Mouse (Mus musculus) heart, postnatal 4 days (tissue): Measurements from ENCODE around the gene Tomm34. TPM values are rescaled to one million over a fixed set of nuclear protein-coding genes. Genes with fewer than 3 reads are reported as not detected.

Experiments
- DNase-seq: peaks from one replicate; pipeline ENCODE4 v3.0.0; 2021
- total RNA-seq, 2 experiments: library from RNA; stranded (reverse); gene quantifications; 2 replicates each; pipeline ENCODE4 v1.2.3; 2021

Tomm34 gene
- total RNA-seq, 2 experiments from 2014 or later, result 28.0 to 28.7 TPM

- no peak for DNase-seq
These were observed 60.5 kb downstream of the Tomm34 start for GRCm38 (mm10) chr2:164010496-164010895.

DNA sequence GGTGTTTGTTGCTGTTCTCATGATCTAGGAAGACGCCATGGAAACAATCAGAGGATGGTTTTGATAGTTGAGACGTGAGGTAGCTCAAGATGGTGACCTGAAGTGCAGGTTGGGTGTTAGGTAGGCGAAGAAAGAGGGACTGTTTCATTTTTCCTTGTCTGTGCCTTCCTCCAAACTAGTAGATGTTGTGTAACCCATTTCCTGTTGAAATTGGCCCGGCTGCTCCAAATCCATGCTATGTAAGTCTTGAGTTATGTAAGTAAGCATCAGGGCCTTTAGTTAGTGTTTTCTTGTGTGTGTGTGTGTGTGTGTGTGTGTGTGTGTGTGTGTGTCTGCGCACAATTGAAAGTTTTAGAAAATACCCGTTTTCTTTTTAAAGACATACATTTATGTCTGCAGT, 61.7 kb downstream of the Tomm34 start:
- no peak for DNase-seq

GRCm38 (mm10) chr2:164007987-164008545, 62.9 kb downstream of the Tomm34 start:
- no peak for DNase-seq

- DNase-seq, result no peak
These were observed 63.4 kb downstream of the Tomm34 start for GRCm38 (mm10) chr2:164007547-164007946.

- no peak for DNase-seq
These were observed 64.0 kb downstream of the Tomm34 start for GRCm38 (mm10) chr2:164006932-164007331.

GRCm38 (mm10) chr2:164004503-164004902, 66.5 kb downstream of the Tomm34 start:
- no peak for DNase-seq

Other genes with a start within 250 kb of the Tomm34 start
- gene Kcnk15, start 217.5 kb downstream of the Tomm34 start, total RNA-seq, result not detected
- gene Rims4, start 152.5 kb downstream of the Tomm34 start, total RNA-seq, result under 1 TPM; 0.45 to 0.63 TPM
- 100 to 1,000 TPM; 153 to 157 TPM for gene Ywhab, start 76.2 kb downstream of the Tomm34 start, total RNA-seq
- 1 to 10 TPM; 1.4 to 1.8 TPM for gene Pabpc1l, start 45.7 kb downstream of the Tomm34 start, total RNA-seq
- 10 to 100 TPM; 20.4 to 22.1 TPM for gene Stk4, start 847 bp downstream of the Tomm34 start, total RNA-seq
- gene Kcns1, start 99.9 kb upstream of the Tomm34 start, total RNA-seq, result under 1 TPM in 1 of 2 experiments, not detected in 1; 0.19 TPM
- not detected for gene Wfdc5, start 111.6 kb upstream of the Tomm34 start, total RNA-seq
- not detected for gene Wfdc12, start 119.4 kb upstream of the Tomm34 start, total RNA-seq
- gene Wfdc15a, start 129.0 kb upstream of the Tomm34 start, total RNA-seq, result not detected
- gene Wfdc15b, start 150.5 kb upstream of the Tomm34 start, total RNA-seq, result not detected
- not detected for gene Svs2, start 167.3 kb upstream of the Tomm34 start, total RNA-seq
- not detected for gene Svs3b, start 185.5 kb upstream of the Tomm34 start, total RNA-seq
- not detected for gene Svs4, start 207.3 kb upstream of the Tomm34 start, total RNA-seq
- gene Svs3a, start 218.1 kb upstream of the Tomm34 start, total RNA-seq, result not detected
- not detected for gene Svs6, start 245.6 kb upstream of the Tomm34 start, total RNA-seq